Mouse (Mus musculus) limb, embryonic 12.5 days (tissue): ENCODE results near the gene Safb2. TPM values are rescaled to one million over a fixed set of nuclear protein-coding genes. Genes with fewer than 3 reads are reported as not detected.
A peak's percentile ranks its signal among the peaks of the same experiment; 100 is the strongest.

Source experiments
- ATAC-seq: fragments of 200-750 bp; cut with Nextera tagmentation; 2 replicates; pipeline ENCODE4 v1.8.0; 2017; ENCODE audit warnings: low read depth, moderate TSS enrichment; ENCODE audit not compliant: insufficient number of reproducible peaks, insufficient read depth, low FRiP score, low TSS enrichment
- H3K27ac ChIP-seq: fragments of 300-500 bp; sonication (generic); 2 replicates; pipeline ENCODE4 v1.5.1; 2016; ENCODE audit warnings: mild to moderate bottlenecking, moderate library complexity
- H3K27me3 ChIP-seq: fragments of 300-500 bp; sonication (generic); 2 replicates; pipeline ENCODE4 v1.6.1; 2016; ENCODE audit warnings: mild to moderate bottlenecking, moderate library complexity
- H3K36me3 ChIP-seq: fragments of 300-500 bp; sonication (generic); 2 replicates; pipeline ENCODE4 v1.6.1; 2016; ENCODE audit warnings: mild to moderate bottlenecking, moderate library complexity
- H3K4me1 ChIP-seq: fragments of 300-500 bp; sonication (generic); replicated peaks from 2 replicates; pipeline ENCODE4 v1.6.1; 2016
- H3K4me2 ChIP-seq: fragments of 300-500 bp; sonication (generic); 2 replicates; pipeline ENCODE4 v1.6.1; 2016; ENCODE audit warnings: mild to moderate bottlenecking, moderate library complexity
- H3K4me3 ChIP-seq: fragments of 300-500 bp; sonication (generic); replicated peaks from 2 replicates; pipeline ENCODE4 v1.5.1; 2016; ENCODE audit warnings: mild to moderate bottlenecking
- H3K9ac ChIP-seq: fragments of 300-500 bp; sonication (generic); replicated peaks from 2 replicates; pipeline ENCODE4 v1.6.1; 2016; ENCODE audit warnings: mild to moderate bottlenecking, moderate library complexity
- H3K9me3 ChIP-seq: fragments of 300-500 bp; sonication (generic); 2 replicates; pipeline ENCODE4 v1.6.1; 2016; ENCODE audit warnings: mild to moderate bottlenecking, moderate library complexity
- WGBS: fragments of 180-500 bp; shearing (Covaris S2); methylation state at CpG from one replicate; pipeline ENCODE4 v1.1.7; 2016; 5-methylcytosine and 5-hydroxymethylcytosine counted together
- polyA plus RNA-seq: library from polyadenylated mRNA; unstranded; fragments of >200 nt; fragmentation: Nextera tagmentation; extraction: Ambion mirVana; gene quantifications from 2 replicates; pipeline ENCODE4 v1.2.1, GENCODE M21; 2016

Gene Safb2
- polyA plus RNA-seq, 1 experiment from 2014 or later: 113 TPM

DNA sequence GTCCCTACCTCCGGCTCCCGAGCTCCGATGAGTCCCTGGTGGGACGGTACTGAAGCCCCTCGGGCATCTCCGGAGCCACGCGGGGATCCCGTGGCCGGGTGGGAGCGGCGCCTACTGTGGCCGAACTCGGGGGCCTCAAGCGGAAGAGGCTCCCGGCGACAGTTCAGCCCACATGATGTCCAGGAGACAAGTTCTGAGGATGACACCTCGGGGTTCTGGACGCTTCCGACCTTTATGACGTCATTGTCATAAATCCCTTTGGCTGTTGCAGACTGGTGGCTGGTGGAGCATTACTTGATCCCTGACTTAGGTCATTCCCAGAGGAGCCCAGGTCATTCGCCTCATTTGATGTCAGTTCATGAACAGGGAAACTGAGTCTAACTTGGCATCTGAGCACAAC is 72.1 kb downstream of the Safb2 start, which contains the start of gene Znrf4:
Gene Znrf4 (minus strand): TSS at position 122 of the 400 bp plus-strand sequence.
- peak within 1 kb of the TSS; percentile 24; the same call in 1 of the 2 replicates for H3K9ac ChIP-seq

DNA sequence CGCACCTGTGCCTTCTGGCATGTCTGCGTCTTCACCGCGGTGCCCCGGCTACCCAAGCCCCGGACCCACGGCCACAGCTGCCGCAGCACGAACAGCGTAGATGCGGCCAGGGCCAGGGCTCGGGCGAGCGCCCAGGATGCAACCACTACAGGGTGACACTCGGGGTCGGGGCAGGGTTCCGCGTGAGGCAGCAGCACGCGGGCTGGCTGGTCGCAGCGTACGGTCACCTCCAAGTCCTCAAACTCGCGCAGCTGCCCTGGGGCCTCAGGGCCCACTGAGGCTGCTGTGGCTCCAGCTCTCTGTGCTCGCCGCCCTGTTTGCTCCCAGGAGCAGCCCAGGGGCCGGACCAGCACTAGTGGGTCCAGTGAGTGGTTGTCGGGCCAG is 72.7 kb downstream of the Safb2 start:
- ATAC-seq: no peak

More for the DNA sequence above, 72.1 kb downstream of the Safb2 start, which contains the start of gene Znrf4:
- ATAC-seq: no peak
- Histone ChIP-seq H3K4me1 (peaks cover 30% of the 10 kb centered on the region), H3K27me3 (peaks cover 80% of the 10 kb centered on the region), H3K4me3 (peak within 1 kb of the TSS; percentile 30), H3K9me3 (peaks cover 14% of the 10 kb centered on the region; the same call in 1 of the 2 replicates), H3K27ac (no peak within 1 kb of the TSS), H3K4me2 (peak within 1 kb of the TSS; percentile 47), H3K36me3 (no peaks in the 10 kb centered on the region)
- 63% methylated on average over 22 of the region's 22 CpGs for WGBS

DNA sequence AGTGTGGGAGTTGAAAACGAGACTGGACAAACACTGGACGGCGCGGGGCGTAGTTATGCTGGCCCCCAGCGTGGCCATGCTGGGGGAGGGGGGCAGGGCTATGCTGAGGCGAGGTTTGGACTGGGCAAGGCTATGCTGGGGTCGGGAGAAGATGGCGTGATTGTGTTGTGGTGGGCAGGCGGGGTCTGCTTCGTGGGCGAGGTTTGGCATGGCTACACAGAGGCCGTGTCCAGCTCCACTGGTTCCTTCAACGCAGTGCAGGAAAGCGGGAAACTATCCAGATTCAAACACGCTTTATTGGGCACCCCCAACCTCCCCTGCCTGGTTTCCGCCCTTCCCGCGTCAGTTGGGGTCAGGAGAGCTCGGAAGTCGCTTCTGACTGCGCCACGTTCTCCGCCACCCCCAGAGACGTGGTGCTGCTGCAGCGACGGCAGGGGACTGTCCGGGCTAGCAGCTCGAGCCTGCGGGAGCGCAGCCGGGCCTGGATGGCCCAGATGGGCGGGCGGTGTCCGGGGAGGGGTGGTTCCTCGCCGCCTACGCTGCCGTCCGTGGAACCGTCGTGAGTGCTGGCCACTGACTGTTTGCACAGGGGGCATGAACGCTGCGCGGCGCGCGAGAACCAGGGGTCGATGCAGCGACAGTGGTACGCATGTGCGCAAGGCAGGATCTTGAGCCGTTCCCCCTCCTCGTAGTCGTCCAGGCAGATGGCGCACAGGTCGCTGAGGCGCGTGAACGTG is 73.2 kb downstream of the Safb2 start:
- no peak overlapping the region for H3K27ac ChIP-seq
- peaks cover 36% of the 10 kb centered on the region for H3K4me1 ChIP-seq
- H3K4me3 ChIP-seq: peak overlapping the region; percentile 30
- H3K27me3 ChIP-seq: peaks cover 78% of the 10 kb centered on the region
- no peaks in the 10 kb centered on the region for H3K36me3 ChIP-seq
- WGBS: 8% methylated on average over 60 of the region's 60 CpGs
- peaks cover 14% of the 10 kb centered on the region; the same call in 1 of the 2 replicates for H3K9me3 ChIP-seq
- H3K4me2 ChIP-seq: peak overlapping the region; percentile 47
- ATAC-seq: no peak
- H3K9ac ChIP-seq: peak overlapping the region; percentile 24; the same call in 1 of the 2 replicates

More for the DNA sequence above, 72.7 kb downstream of the Safb2 start:
- Histone ChIP-seq H3K4me2 (peak overlapping the region; percentile 47), H3K9me3 (peaks cover 14% of the 10 kb centered on the region; the same call in 1 of the 2 replicates), H3K4me1 (peaks cover 36% of the 10 kb centered on the region), H3K27me3 (peaks cover 80% of the 10 kb centered on the region), H3K9ac (no peak overlapping the region), H3K4me3 (peak overlapping the region; percentile 30), H3K36me3 (no peaks in the 10 kb centered on the region), H3K27ac (no peak overlapping the region)
- 26% methylated on average over 29 of the region's 29 CpGs for WGBS

Other genes with a start within 250 kb of the Safb2 start
- gene Ptprs, start 108.1 kb downstream of the Safb2 start, polyA plus RNA-seq: 113 and 126 TPM in 2 replicates
- not detected in 2 replicates for gene Znrf4, start 72.2 kb downstream of the Safb2 start, polyA plus RNA-seq
- 1.0 and 1.6 TPM in 2 replicates for gene Gm20219, start 30.2 kb downstream of the Safb2 start, polyA plus RNA-seq
- gene Safb, start 240 bp upstream of the Safb2 start, polyA plus RNA-seq: 151 and 156 TPM in 2 replicates
- gene 2410015M20Rik, start 25.2 kb upstream of the Safb2 start, polyA plus RNA-seq: 211 and 216 TPM in 2 replicates
- gene Rpl36, start 28.8 kb upstream of the Safb2 start, polyA plus RNA-seq: 1,768 and 1,771 TPM in 2 replicates
- 65.1 and 67.0 TPM in 2 replicates for gene Lonp1, start 42.3 kb upstream of the Safb2 start, polyA plus RNA-seq
- 0.92 and 1.3 TPM in 2 replicates for gene Catsperd, start 43.6 kb upstream of the Safb2 start, polyA plus RNA-seq
- gene Ranbp3, start 88.7 kb upstream of the Safb2 start, polyA plus RNA-seq: 110 and 116 TPM in 2 replicates
- gene Ndufa11, start 133.2 kb upstream of the Safb2 start, polyA plus RNA-seq: 410 and 419 TPM in 2 replicates
- gene Vmac, start 133.4 kb upstream of the Safb2 start, polyA plus RNA-seq: 16.5 and 23.1 TPM in 2 replicates
- 18.9 and 19.6 TPM in 2 replicates for gene Nrtn, start 172.9 kb upstream of the Safb2 start, polyA plus RNA-seq
- gene Dus3l, start 180.2 kb upstream of the Safb2 start, polyA plus RNA-seq: 42.0 and 46.7 TPM in 2 replicates
- 0.69 and 1.3 TPM in 2 replicates for gene Prr22, start 185.7 kb upstream of the Safb2 start, polyA plus RNA-seq
- 3.6 and 4.1 TPM in 2 replicates for gene Rfx2, start 246.4 kb upstream of the Safb2 start, polyA plus RNA-seq